Mouse (Mus musculus) lung, adult 18-20 months (tissue): Measurements from ENCODE around the gene L3hypdh.
"Not testable (repeated sequence)": the region's sequence is repeated elsewhere in the genome, so short reads cannot be mapped to it uniquely, and the experiment has no call there.

ENCODE experiments used
- DNase-seq, 2 experiments: peaks; one replicate each; pipeline ENCODE4 v3.0.0; 2022; ENCODE audit warnings: mixed read lengths in 2 of 2

L3hypdh gene

DNA sequence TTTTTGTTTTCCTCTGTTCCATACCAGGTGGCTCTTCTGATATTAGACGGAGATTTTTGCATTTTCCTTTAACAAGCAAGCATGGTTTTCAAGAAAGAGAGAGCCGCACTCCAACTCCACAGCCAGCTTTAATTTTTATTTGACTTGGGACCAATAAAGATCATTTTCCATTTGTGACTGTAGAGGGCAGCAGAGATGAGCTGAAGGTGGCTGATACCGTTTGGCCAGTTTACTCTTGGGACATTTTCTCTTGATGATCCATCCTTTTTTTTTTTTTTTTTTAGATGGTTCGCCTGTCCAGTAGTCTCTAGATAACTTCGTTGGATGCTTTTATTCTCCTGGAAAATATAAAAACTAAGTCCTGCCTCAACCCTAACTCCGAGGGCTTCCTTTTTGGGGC is 31.9 kb downstream of the L3hypdh start:
- DNase-seq: peak in 1 of 2 experiments; percentile 18

- DNase-seq: no peak
These were observed 32.7 kb downstream of the L3hypdh start for GRCm38 (mm10) chr12:72052571-72052970.

GRCm38 (mm10) chr12:72050821-72051220 is 34.4 kb downstream of the L3hypdh start:
- DNase-seq: no peak

GRCm38 (mm10) chr12:72050156-72050555 is 35.1 kb downstream of the L3hypdh start:
- DNase-seq: not testable (repeated sequence)

- DNase-seq: no peak
These were observed 37.7 kb downstream of the L3hypdh start for GRCm38 (mm10) chr12:72047513-72047912.

DNA sequence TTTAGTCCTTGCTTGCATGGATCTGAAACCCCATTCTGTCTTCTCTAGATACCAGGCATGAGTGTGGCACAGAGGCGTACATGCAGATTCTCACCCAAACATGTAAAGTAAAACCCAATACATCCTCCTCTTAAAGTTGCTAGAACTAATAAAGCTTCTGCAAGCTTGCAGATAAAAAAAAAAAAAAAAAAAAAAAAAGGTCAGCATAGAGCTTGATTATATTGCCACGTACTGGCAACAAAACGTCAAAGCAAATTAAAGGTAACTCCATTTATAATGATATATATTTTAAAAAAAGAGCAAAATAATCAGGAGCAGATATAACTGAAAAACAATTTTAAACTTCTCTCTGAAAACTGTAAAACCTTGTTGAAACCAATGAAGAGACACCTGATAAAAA is 44.0 kb downstream of the L3hypdh start:
- DNase-seq: no peak

DNA sequence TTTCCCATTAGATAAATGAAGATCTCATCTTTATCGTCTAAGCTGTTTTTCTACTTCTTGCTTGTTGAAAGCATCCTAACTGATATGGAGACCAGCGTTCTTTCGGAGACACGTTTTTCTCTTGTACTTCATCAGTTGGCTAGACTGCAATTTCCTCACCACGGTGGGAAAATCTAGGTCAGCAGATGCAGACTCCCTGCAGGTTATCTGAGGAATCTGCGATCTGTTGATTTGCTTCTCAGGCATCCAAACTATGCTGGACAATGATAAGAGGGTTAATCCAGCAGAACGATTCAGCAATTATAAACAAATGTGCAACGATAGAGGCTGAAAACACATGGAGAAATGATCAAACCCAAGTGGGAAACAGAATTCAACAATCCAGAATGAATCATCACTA is 45.7 kb downstream of the L3hypdh start:
- DNase-seq: no peak

DNA sequence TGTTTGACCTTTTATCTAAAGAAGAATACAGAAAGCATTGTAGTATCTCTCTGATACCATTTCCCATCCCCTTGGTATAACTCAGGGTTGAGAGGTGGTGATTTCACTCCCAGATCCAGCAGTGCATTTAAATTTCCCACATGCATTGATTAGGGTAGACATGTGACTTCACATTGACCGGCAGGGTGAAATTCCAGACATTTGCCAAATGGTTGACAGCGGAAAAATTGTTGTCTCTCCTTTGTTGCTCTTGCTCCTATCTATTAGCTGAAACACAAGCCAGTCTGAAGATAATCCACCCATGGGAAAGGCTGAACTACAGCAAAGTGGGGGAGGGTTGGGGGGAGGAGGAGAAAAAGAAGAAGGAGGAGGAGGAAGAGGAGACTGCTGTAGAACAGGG is 46.4 kb downstream of the L3hypdh start:
- no peak for DNase-seq

GRCm38 (mm10) chr12:72037049-72037448 is 48.2 kb downstream of the L3hypdh start:
- DNase-seq: no peak

GRCm38 (mm10) chr12:72036097-72036661 is 49.1 kb downstream of the L3hypdh start:
- no peak for DNase-seq

GRCm38 (mm10) chr12:72031794-72032193 is 53.4 kb downstream of the L3hypdh start:
- no peak for DNase-seq

DNA sequence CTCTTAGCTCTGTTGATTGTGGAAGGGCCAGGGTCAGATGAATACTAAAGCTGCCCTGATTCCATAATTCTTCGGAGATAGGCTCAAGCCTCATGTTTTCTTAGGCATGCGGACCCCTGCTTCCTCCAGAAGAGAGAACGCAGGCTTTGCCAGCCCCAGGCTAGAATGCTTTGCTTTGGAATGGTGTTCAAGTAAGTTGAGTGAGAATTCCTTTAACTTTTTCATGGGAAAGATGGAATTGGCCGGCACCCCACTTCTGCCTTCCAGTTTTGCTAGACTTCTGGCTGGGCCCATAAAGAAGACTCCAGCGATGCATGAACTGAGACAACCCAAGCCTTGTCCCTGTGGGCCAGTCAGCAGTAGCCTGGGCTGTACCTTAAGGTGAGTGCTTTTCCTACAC is 54.1 kb downstream of the L3hypdh start:
- no peak for DNase-seq

- DNase-seq: no peak
These were observed 59.9 kb downstream of the L3hypdh start for GRCm38 (mm10) chr12:72025275-72025795.

GRCm38 (mm10) chr12:72023572-72023971 is 61.7 kb downstream of the L3hypdh start:
- no peak for DNase-seq
